Mouse (Mus musculus): ENCODE measurements at regions not wholly inside any gene's neighbourhood (a gene's known extent, or its start where the extent isn't known, plus 50 kb on each side); places are given as distances from the start of the nearest gene placed in this dataset.

DNA sequence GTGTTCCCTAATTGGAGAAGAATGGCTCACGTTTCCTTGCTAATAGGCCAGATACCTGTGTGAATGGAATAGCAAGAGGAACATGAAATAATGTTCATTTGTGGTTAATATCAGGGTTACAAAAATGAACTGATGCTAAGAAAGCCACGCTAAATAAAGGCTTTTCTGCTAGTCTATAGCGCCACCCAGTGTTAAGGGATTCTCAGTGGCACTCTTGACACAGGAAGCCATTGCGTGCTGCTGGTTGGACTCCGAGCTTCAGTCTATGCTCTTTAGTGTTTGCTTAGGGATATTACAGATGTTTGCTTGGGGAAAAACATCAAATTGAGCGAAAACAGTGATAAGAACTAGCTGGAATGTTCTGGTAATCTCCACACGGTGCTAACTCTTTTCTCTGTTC, 1008.3 kb downstream of the Tecrl start:
- 6% methylated on average over 7 of the region's 7 CpGs for WGBS
- Histone ChIP-seq H3K4me1 (ENCODE audit: control insufficient read depth, insufficient read depth, low read length) (no peaks in the 10 kb centered on the region), H3K9ac (replicated peaks; ENCODE audit: low read length) (no peak overlapping the region), H3K4me2 (ENCODE audit: low read length) (no peak overlapping the region), H3K4me3 (replicated peaks; ENCODE audit: low read depth, low read length) (no peak overlapping the region), H3K9me3 (ENCODE audit: control insufficient read depth, low read length) (no peaks in the 10 kb centered on the region), H3K27ac (replicated peaks; ENCODE audit: low read depth, low read length) (no peak overlapping the region), H3K27me3 (ENCODE audit: control insufficient read depth, insufficient read depth, low read length) (no peaks in the 10 kb centered on the region), H3K36me3 (ENCODE audit: control insufficient read depth, insufficient read depth, low read length) (no peaks in the 10 kb centered on the region)
- peak; percentile 97 for DNase-seq
- peak; percentile 62; the same call in 1 of the 2 replicates for ATAC-seq (ENCODE audit: low FRiP score, low TSS enrichment)

DNA sequence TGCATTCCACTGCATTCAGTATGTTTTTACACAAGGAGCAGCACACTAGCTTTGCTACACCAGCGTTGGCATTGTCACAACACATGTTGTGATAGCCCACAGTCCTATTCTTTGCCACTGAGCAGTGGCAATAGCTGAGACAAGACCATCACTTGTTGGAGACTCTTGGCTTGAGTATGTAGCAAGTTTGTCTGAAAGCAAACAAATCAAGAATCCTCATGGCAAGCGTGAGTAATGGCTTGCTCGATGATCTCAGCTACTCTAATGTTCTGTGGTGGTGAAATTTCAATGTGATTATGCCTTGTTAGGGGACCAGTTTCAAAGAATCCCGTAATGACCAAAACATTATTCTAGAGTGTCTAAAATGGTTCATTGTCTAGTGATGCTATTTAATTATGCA, 1030.6 kb downstream of the Tecrl start:
- Histone ChIP-seq H3K4me3 (replicated peaks; ENCODE audit: low read depth, low read length) (no peak overlapping the region), H3K9me3 (ENCODE audit: control insufficient read depth, low read length) (no peaks in the 10 kb centered on the region), H3K4me1 (ENCODE audit: control insufficient read depth, insufficient read depth, low read length) (no peaks in the 10 kb centered on the region), H3K27ac (replicated peaks; ENCODE audit: low read depth, low read length) (no peak overlapping the region), H3K36me3 (ENCODE audit: control insufficient read depth, insufficient read depth, low read length) (no peaks in the 10 kb centered on the region), H3K4me2 (ENCODE audit: low read length) (no peak overlapping the region), H3K27me3 (ENCODE audit: control insufficient read depth, insufficient read depth, low read length) (no peaks in the 10 kb centered on the region), H3K9ac (replicated peaks; ENCODE audit: low read length) (no peak overlapping the region)
- WGBS: 88% methylated on average over 4 of the region's 4 CpGs
- ATAC-seq (ENCODE audit: low FRiP score, low TSS enrichment) (no peak), DNase-seq (no peak)

DNA sequence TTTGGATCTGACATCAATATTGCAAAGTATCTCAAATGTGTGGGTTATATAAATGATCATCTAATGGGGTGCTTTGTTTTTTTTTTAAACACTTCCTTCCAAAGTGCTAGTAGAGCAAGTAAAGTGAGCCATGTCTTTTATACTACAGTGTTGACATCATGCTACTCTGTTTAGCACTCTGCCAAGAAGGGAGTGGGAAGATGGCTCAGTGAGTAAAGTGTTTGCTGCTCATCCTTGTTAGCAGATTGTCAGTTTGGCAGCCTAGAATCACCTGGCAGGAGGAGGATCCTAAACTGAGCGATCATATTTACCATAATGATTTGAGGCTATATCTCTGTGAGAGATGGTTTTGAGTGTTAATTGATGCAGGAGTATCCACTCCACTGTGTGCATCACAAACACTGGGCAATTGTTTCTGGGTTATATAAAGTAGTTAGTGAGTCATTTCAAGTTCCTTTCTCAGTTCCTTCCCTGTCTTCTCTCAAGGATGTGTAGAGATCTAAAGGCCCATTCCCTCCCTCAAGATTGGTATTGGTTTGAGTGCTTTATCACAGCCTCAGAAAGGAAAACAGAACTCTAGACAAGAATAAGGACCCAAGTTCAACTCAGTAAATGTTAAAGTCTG, 1035.2 kb downstream of the Tecrl start:
- H3K4me3 ChIP-seq (replicated peaks; ENCODE audit: low read depth, low read length): no peak overlapping the region
- H3K27ac ChIP-seq (replicated peaks; ENCODE audit: low read depth, low read length): no peak overlapping the region
- H3K4me1 ChIP-seq (ENCODE audit: control insufficient read depth, insufficient read depth, low read length): no peaks in the 10 kb centered on the region
- no peaks in the 10 kb centered on the region for H3K36me3 ChIP-seq (ENCODE audit: control insufficient read depth, insufficient read depth, low read length)
- no peak overlapping the region for H3K9ac ChIP-seq (replicated peaks; ENCODE audit: low read length)
- ATAC-seq (ENCODE audit: low FRiP score, low TSS enrichment) (no peak), DNase-seq (no peak)
- no peaks in the 10 kb centered on the region for H3K27me3 ChIP-seq (ENCODE audit: control insufficient read depth, insufficient read depth, low read length)
- WGBS: 93% methylated on average over 1 of the region's 1 CpGs
- no peak overlapping the region for H3K4me2 ChIP-seq (ENCODE audit: low read length)
- no peaks in the 10 kb centered on the region for H3K9me3 ChIP-seq (ENCODE audit: control insufficient read depth, low read length)

DNA sequence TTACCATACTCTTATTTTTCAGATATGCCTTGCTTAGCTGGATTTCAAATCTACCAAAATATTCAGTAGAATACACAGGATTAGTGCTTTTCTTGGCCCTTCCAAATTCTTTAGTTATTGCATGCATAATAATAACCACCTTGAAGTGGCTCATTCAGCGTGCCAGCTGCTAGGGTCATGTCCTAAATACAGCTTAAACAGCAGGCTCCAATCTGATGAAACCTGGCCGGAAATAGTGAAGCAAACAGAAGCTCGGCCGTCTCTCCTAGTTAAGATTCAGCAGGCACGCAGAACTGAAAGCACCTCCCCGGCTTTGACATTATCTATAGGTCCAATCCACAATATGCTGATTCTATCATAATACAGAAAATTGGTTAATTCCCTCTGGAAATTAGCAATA, 1042.9 kb downstream of the Tecrl start:
- H3K27ac ChIP-seq (replicated peaks; ENCODE audit: low read depth, low read length): no peak overlapping the region
- no peaks in the 10 kb centered on the region for H3K36me3 ChIP-seq (ENCODE audit: control insufficient read depth, insufficient read depth, low read length)
- H3K9me3 ChIP-seq (ENCODE audit: control insufficient read depth, low read length): no peaks in the 10 kb centered on the region
- H3K27me3 ChIP-seq (ENCODE audit: control insufficient read depth, insufficient read depth, low read length): no peaks in the 10 kb centered on the region
- H3K4me2 ChIP-seq (ENCODE audit: low read length): peak overlapping the region; percentile 3; the same call in 1 of the 2 replicates
- 7% methylated on average over 6 of the region's 6 CpGs for WGBS
- H3K9ac ChIP-seq (replicated peaks; ENCODE audit: low read length): no peak overlapping the region
- H3K4me3 ChIP-seq (replicated peaks; ENCODE audit: low read depth, low read length): no peak overlapping the region
- no peak for ATAC-seq (ENCODE audit: low FRiP score, low TSS enrichment)
- DNase-seq: peak; percentile 62
- H3K4me1 ChIP-seq (ENCODE audit: control insufficient read depth, insufficient read depth, low read length): no peaks in the 10 kb centered on the region

DNA sequence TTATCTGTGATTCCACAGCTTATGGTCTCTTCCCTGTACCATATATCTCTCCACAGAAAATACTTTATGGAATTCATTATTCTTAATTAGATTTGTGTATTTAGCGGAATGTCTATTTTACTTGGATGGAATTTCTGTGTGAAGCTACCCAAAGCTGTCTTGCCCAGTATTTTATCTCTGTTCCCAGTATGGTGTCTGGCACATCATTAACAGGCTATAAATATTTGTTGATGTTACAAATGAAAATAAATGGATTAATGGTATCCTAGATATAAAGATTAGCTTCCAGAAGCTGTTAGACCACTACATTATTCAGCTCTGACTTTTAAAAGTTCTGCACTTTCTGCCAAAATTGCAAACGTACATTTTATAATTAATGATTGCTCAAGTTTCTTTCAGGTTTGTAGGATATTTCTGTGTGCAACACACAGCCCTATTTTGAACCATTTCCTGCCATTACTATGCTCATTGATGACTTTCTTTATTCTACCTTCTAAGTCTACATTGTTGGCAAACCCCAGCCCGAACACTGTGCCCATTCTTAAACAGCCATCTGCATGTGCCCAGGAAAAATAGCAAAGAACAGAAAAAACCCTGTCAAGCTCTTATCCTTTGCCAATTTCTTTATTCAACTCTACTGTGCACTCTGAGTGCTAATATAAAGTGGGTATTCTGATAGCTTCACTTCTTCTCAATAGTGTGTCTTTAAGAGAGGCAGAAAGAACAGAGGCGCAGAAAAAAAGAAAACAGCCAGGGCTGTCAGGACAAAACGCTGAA, 1066.7 kb downstream of the Tecrl start:
- ATAC-seq (ENCODE audit: low FRiP score, low TSS enrichment) (no peak), DNase-seq (peak; percentile 18)
- H3K9me3 ChIP-seq (ENCODE audit: control insufficient read depth, low read length): no peaks in the 10 kb centered on the region
- H3K4me2 ChIP-seq (ENCODE audit: low read length): no peak overlapping the region
- H3K4me1 ChIP-seq (ENCODE audit: control insufficient read depth, insufficient read depth, low read length): no peaks in the 10 kb centered on the region
- H3K9ac ChIP-seq (replicated peaks; ENCODE audit: low read length): no peak overlapping the region
- H3K27ac ChIP-seq (replicated peaks; ENCODE audit: low read depth, low read length): no peak overlapping the region
- no peaks in the 10 kb centered on the region for H3K27me3 ChIP-seq (ENCODE audit: control insufficient read depth, insufficient read depth, low read length)
- H3K36me3 ChIP-seq (ENCODE audit: control insufficient read depth, insufficient read depth, low read length): no peaks in the 10 kb centered on the region
- H3K4me3 ChIP-seq (replicated peaks; ENCODE audit: low read depth, low read length): no peak overlapping the region
- 66% methylated on average over 5 of the region's 5 CpGs for WGBS

DNA sequence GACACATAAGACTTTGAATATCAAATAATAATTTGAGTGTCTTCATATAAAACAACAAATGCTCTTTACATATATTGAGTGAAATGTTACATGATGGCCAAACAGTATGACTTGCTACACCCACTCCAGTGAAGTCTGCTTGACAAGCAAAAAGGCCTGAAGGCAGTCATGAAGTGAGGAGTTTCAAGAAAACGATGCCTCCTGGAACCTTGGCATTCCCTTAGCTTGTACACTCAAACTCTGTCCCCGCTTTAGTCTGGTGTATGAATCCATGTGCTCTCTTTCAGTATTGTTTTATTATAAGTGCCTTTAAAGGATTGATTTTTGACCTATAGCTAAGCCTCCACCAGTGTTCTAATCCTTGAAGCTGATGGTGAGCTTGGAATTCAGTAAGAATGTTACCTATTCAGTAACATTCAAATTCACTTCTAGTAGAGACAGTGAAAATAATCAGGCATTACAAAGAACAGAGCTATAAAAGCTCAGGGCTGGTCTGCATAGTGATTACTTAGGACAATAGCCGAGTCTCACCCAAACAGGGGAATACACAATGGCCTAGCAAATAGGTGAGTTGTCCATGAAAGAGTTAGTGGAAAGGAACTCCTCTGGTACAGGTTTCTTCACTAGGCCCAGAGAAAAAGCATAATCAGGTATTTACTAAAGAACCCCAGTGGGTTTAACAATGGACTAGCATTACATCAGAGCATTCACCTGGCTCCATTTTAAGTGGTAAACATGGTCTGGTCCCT, 1101.5 kb downstream of the Tecrl start:
- Histone ChIP-seq H3K4me3 (replicated peaks; ENCODE audit: low read depth, low read length) (no peak overlapping the region), H3K4me1 (ENCODE audit: control insufficient read depth, insufficient read depth, low read length) (no peaks in the 10 kb centered on the region), H3K4me2 (ENCODE audit: low read length) (no peak overlapping the region), H3K27me3 (ENCODE audit: control insufficient read depth, insufficient read depth, low read length) (no peaks in the 10 kb centered on the region), H3K27ac (replicated peaks; ENCODE audit: low read depth, low read length) (no peak overlapping the region), H3K9ac (replicated peaks; ENCODE audit: low read length) (no peak overlapping the region), H3K36me3 (ENCODE audit: control insufficient read depth, insufficient read depth, low read length) (no peaks in the 10 kb centered on the region), H3K9me3 (ENCODE audit: control insufficient read depth, low read length) (no peaks in the 10 kb centered on the region)
- 91% methylated on average over 3 of the region's 3 CpGs for WGBS
- no peak for DNase-seq
- ATAC-seq (ENCODE audit: low FRiP score, low TSS enrichment): no peak

DNA sequence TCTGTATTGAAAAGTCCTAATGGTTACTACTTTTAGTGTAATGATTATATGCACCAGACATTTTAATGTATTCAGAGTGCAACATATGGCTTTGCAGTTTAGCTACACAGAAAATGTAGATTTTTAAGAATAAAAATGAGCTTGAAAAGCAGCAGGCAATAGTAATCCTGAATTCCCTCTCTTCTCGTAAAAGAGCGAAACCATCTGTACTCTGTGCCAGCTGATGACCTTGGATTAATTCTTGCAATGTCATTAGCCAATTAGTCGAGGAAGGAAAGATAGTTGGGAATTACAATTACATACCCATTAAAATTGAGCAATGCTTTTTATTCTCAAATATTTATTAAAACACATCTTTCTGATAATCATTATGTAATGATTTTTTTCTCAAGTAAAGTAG, 1128.7 kb downstream of the Tecrl start:
- Histone ChIP-seq H3K4me1 (ENCODE audit: control insufficient read depth, insufficient read depth, low read length) (no peaks in the 10 kb centered on the region), H3K4me3 (replicated peaks; ENCODE audit: low read depth, low read length) (no peak overlapping the region), H3K27me3 (ENCODE audit: control insufficient read depth, insufficient read depth, low read length) (no peaks in the 10 kb centered on the region), H3K9me3 (ENCODE audit: control insufficient read depth, low read length) (no peaks in the 10 kb centered on the region), H3K9ac (replicated peaks; ENCODE audit: low read length) (no peak overlapping the region), H3K36me3 (ENCODE audit: control insufficient read depth, insufficient read depth, low read length) (no peaks in the 10 kb centered on the region), H3K4me2 (ENCODE audit: low read length) (no peak overlapping the region), H3K27ac (replicated peaks; ENCODE audit: low read depth, low read length) (no peak overlapping the region)
- ATAC-seq (ENCODE audit: low FRiP score, low TSS enrichment) (no peak; the same call in 1 of the 2 replicates), DNase-seq (peak; percentile 8)
- 47% methylated on average over 3 of the region's 3 CpGs for WGBS

DNA sequence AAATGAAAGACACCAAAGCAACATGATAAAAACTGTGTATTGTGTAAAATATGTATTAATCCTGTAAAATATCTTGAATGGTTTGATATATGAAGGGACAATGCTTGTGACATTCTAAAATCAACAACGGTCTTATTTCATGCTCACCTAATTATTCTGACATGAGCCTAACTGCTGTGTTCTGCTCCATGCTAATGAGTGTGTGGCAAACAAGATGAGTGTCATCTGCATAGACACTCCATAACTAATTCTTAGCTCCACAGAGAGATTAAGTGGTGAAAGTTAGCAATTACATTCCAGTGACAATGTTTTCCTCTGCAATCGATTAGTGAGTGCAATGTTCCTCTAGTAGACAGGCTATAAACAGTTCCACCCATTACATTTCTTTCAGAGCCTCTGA, 1131.4 kb downstream of the Tecrl start:
- ATAC-seq (ENCODE audit: low FRiP score, low TSS enrichment): no peak
- DNase-seq: no peak
- 54% methylated on average over 2 of the region's 2 CpGs for WGBS
- H3K4me3 ChIP-seq (replicated peaks; ENCODE audit: low read depth, low read length): no peak overlapping the region
- no peak overlapping the region for H3K27ac ChIP-seq (replicated peaks; ENCODE audit: low read depth, low read length)
- no peaks in the 10 kb centered on the region for H3K9me3 ChIP-seq (ENCODE audit: control insufficient read depth, low read length)
- no peaks in the 10 kb centered on the region for H3K36me3 ChIP-seq (ENCODE audit: control insufficient read depth, insufficient read depth, low read length)
- no peaks in the 10 kb centered on the region for H3K4me1 ChIP-seq (ENCODE audit: control insufficient read depth, insufficient read depth, low read length)
- H3K9ac ChIP-seq (replicated peaks; ENCODE audit: low read length): no peak overlapping the region
- H3K27me3 ChIP-seq (ENCODE audit: control insufficient read depth, insufficient read depth, low read length): no peaks in the 10 kb centered on the region
- no peak overlapping the region for H3K4me2 ChIP-seq (ENCODE audit: low read length)

Data from midbrain, embryonic 14.5 days (tissue).